Mouse (Mus musculus): Measurements from ENCODE around the gene Rem2. TPM values are rescaled to one million over a fixed set of nuclear protein-coding genes. Genes with fewer than 3 reads are reported as not detected.

The Rem2 gene
- total and polyA plus RNA-seq, 2 experiments from 2014 or later: 28.0 to 31.0 TPM

DNA sequence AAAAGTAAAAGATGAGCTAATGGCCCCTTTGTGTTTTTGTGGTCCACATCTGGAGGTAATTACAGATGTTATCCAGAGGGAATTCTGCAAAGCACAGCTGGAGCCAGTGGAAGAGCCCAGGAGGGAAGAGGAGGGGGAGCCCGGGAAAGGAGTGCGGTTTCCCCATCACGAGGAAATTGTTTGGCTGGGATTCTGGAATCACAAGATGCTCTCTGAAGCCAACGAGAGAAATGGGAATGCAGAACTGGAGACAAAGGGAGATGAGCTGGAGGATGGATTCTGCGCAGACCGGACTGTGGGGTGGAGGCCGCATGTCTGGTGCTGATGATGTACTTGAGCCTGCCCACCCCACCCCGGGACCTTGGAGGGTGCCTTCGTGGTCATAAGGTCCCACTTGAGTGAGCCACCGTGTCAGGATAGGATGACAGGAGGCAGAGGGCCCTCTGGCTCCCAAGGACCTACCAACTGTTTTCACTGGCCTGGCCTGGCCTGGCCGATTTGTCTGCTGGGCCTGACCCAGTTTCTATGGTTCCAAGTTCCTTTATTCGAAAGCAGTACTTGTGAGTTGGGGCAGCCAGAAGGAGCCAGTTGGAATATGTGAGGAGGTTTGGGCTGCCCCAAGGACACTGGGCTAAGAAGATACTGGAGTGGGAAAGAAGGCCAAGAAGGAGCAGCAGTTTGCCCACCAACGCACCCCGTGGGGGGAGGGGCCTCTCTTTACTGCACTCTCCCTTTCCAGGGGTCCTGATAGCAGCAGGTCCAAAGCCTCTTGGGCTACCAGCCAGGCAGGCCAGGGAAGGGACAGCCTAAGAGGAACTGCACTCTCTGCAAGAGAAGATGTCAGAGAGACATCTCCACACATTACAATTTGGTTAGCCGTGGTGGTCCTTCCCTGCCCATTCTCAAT is 31.9 kb upstream of the Rem2 start:
- ATAC-seq (peak; percentile 18; the same call in 1 of the 2 replicates), DNase-seq (no peak)
- Histone ChIP-seq H3K36me3 (ENCODE audit: insufficient read depth) (no peaks in the 10 kb centered on the region), H3K4me1 (ENCODE audit: insufficient read depth) (no peaks in the 10 kb centered on the region), H3K9me3 (ENCODE audit: low read length) (no peaks in the 10 kb centered on the region), H3K9ac (no peak overlapping the region), H3K27me3 (ENCODE audit: insufficient read depth, low read length) (no peaks in the 10 kb centered on the region), H3K4me3 (ENCODE audit: low read depth, low read length) (no peak overlapping the region), H3K4me2 (ENCODE audit: low read depth) (no peak overlapping the region), H3K27ac (ENCODE audit: low read depth, low read length) (peak overlapping the region; percentile 64)
- TF ChIP-seq CTCF (IDR thresholded peaks at IDR 0.05; ENCODE audit: low read depth): no peak
- 65% methylated on average over 15 of the region's 15 CpGs for WGBS

DNA sequence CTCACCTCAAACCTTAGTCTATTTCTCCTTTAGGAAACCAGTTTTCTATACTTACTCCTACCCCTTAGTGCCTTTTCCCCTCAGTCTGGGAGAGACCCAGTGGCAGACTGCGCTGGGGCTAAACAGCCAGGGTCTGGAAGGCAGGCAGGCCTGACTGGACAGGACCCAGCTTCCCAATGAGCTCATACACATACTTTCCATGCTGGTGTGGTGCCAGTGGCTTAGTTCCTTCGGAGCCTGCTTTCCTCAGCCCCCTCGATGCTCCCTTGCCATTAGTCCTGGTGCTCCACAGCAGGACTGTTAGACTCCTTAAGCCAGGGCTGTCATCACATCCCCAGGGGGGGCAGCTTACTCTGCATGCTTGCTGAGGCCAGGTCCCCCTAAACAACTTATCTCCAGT is 30.4 kb upstream of the Rem2 start:
- Histone ChIP-seq H3K36me3 (ENCODE audit: insufficient read depth) (no peaks in the 10 kb centered on the region), H3K27ac (ENCODE audit: low read depth, low read length) (no peak overlapping the region), H3K4me1 (ENCODE audit: insufficient read depth) (no peaks in the 10 kb centered on the region), H3K27me3 (ENCODE audit: insufficient read depth, low read length) (no peaks in the 10 kb centered on the region), H3K4me3 (ENCODE audit: low read depth, low read length) (no peak overlapping the region), H3K9ac (no peak overlapping the region), H3K4me2 (ENCODE audit: low read depth) (no peak overlapping the region), H3K9me3 (ENCODE audit: low read length) (no peaks in the 10 kb centered on the region)
- DNase-seq: no peak
- no peak; the same call in 1 of the 2 replicates for ATAC-seq
- no peak for TF ChIP-seq CTCF (IDR thresholded peaks at IDR 0.05; ENCODE audit: low read depth)
- WGBS: 50% methylated on average over 3 of the region's 3 CpGs

DNA sequence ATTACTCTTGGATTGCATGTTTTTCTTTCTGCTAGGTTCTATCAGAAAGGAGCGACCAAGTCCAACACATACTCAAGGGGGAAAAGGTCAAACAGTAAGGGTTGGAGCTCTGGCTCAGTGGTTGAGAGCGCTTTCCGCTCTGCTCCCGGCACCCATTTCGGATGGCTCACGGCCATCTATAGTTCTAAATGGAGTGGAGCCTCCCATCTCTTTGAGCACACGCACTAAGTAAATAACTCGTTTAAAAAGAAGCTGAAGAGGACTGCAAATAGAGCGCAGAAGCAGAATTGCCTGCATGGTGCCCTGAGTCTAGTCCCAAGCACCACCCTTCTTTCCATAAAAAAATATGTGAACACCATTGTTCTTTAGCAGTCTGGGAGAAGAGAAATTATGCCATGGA is 22.3 kb upstream of the Rem2 start:
- Histone ChIP-seq H3K4me3 (ENCODE audit: low read depth, low read length) (no peak overlapping the region), H3K27ac (ENCODE audit: low read depth, low read length) (no peak overlapping the region), H3K4me2 (ENCODE audit: low read depth) (no peak overlapping the region), H3K9me3 (ENCODE audit: low read length) (no peaks in the 10 kb centered on the region), H3K4me1 (ENCODE audit: insufficient read depth) (no peaks in the 10 kb centered on the region), H3K36me3 (ENCODE audit: insufficient read depth) (no peaks in the 10 kb centered on the region), H3K9ac (no peak overlapping the region), H3K27me3 (ENCODE audit: insufficient read depth, low read length) (no peaks in the 10 kb centered on the region)
- ATAC-seq (no peak), DNase-seq (no peak)
- WGBS: 85% methylated on average over 9 of the region's 9 CpGs
- no peak for TF ChIP-seq CTCF (IDR thresholded peaks at IDR 0.05; ENCODE audit: low read depth)

DNA sequence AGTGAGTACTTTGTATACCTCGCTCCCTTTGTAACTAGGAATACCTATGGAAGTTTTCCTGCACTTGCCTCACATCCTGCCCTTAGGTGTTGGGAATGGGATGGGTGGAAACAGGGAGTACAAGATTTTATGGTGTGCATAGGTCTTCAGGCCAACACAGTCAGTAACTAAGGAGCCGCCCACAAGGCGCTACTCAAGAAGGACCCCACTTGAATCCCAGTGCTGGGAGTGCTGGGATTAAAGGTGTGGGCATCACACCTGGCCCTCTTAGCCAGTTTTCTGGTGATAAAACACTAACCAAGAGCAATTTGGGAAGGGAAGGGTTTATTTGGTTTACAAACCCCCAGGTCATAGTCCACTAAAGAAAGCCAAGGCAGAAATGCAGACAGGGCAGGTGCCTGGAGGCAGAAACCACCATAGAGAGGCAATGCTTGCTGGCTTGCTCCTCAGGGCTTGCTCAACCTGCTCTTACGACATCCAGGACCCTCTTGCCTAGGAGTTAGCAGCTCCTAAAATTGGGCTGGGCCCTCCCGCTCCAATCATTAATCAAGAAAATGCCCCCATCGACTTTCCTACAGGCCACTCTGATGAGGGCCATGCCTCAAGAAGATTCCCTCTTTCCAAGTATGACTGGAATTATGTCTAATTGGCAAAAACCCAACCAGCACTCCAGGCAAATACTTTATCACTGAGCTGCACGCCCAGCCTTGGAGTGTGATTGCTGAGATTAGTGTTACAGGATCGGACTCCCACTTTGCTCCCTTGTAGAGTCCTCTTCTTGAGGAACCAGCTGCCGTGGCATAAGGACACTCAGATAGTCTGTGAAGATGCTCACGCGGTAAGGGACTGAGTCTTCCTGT is 21.0 kb upstream of the Rem2 start:
- no peak overlapping the region for H3K4me3 ChIP-seq (ENCODE audit: low read depth, low read length)
- no peaks in the 10 kb centered on the region for H3K27me3 ChIP-seq (ENCODE audit: insufficient read depth, low read length)
- H3K9me3 ChIP-seq (ENCODE audit: low read length): no peaks in the 10 kb centered on the region
- ATAC-seq (no peak), DNase-seq (no peak)
- 84% methylated on average over 11 of the region's 11 CpGs for WGBS
- no peak for TF ChIP-seq CTCF (IDR thresholded peaks at IDR 0.05; ENCODE audit: low read depth)
- no peak overlapping the region for H3K27ac ChIP-seq (ENCODE audit: low read depth, low read length)
- H3K36me3 ChIP-seq (ENCODE audit: insufficient read depth): no peaks in the 10 kb centered on the region
- no peaks in the 10 kb centered on the region for H3K4me1 ChIP-seq (ENCODE audit: insufficient read depth)
- no peak overlapping the region for H3K9ac ChIP-seq
- H3K4me2 ChIP-seq (ENCODE audit: low read depth): no peak overlapping the region

DNA sequence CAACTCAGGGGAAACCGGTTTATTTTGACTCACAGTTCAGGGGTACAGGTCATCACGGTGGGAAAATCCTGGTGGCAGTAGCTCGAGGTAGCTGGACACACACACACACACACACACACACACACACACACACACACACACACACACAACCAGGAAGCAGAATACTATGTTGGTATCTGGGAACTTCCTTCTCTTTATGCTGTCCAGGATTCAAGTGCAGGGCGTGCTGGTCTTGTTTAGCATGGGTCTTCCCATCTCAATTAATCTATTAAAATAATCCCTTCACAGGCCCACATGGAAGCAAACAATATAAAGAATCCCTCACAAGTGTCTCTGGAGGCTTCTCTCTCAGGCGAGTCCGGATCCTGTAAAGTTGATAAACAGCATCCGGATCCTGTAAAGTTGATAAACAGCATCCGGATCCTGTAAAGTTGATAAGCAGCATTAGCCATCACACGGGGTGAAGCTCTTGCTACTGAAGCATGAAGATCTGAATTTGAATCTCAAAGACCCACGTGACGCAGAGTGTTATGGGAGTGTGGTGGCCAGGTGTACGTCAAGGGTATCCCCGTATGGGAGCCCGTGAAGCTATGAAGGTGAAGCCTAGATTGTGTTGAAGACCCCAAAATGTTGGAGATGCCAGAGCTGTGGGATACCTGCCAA is 17.9 kb upstream of the Rem2 start:
- H3K27ac ChIP-seq (ENCODE audit: low read depth, low read length): no peak overlapping the region
- ATAC-seq (no peak), DNase-seq (no peak)
- no peak overlapping the region for H3K4me2 ChIP-seq (ENCODE audit: low read depth)
- no peak overlapping the region for H3K9ac ChIP-seq
- no peak for TF ChIP-seq CTCF (IDR thresholded peaks at IDR 0.05; ENCODE audit: low read depth)
- 91% methylated on average over 14 of the region's 14 CpGs for WGBS
- no peaks in the 10 kb centered on the region for H3K27me3 ChIP-seq (ENCODE audit: insufficient read depth, low read length)
- H3K4me3 ChIP-seq (ENCODE audit: low read depth, low read length): no peak overlapping the region
- H3K4me1 ChIP-seq (ENCODE audit: insufficient read depth): no peaks in the 10 kb centered on the region
- H3K9me3 ChIP-seq (ENCODE audit: low read length): no peaks in the 10 kb centered on the region
- H3K36me3 ChIP-seq (ENCODE audit: insufficient read depth): no peaks in the 10 kb centered on the region

DNA sequence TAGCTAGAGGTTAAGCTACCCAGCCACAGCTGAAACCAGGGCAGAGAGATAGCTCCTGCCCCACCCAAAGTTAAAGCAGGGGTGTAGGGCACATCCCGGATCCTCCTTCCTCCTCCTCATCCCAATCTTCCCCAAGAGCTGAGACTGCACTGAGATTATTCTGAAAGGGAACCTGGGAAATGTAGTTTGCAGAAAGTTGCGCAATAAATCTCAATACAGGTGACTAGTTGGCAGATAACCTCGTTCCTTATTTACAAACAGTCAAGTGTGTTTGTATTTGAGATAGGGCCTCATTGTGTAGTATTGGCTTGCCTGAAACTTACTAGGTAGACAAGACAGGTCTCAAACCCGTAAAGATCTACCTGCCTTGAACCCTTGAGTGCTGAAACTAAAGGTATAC is 13.8 kb upstream of the Rem2 start:
- Histone ChIP-seq H3K4me2 (ENCODE audit: low read depth) (no peak overlapping the region), H3K9me3 (ENCODE audit: low read length) (no peaks in the 10 kb centered on the region), H3K27ac (ENCODE audit: low read depth, low read length) (no peak overlapping the region), H3K27me3 (ENCODE audit: insufficient read depth, low read length) (no peaks in the 10 kb centered on the region), H3K36me3 (ENCODE audit: insufficient read depth) (no peaks in the 10 kb centered on the region), H3K4me3 (ENCODE audit: low read depth, low read length) (no peak overlapping the region), H3K4me1 (ENCODE audit: insufficient read depth) (no peaks in the 10 kb centered on the region), H3K9ac (no peak overlapping the region)
- no peak for DNase-seq
- TF ChIP-seq CTCF (IDR thresholded peaks at IDR 0.05; ENCODE audit: low read depth): no peak
- WGBS: 79% methylated on average over 4 of the region's 4 CpGs
- no peak for ATAC-seq

Measured in forebrain, postnatal 0 days (tissue).